Mouse (Mus musculus): ENCODE data around the gene Ccl6.
"Not testable (repeated sequence)": the region's sequence is repeated elsewhere in the genome, so short reads cannot be mapped to it uniquely, and the experiment has no call there.

The Ccl6 gene

DNA sequence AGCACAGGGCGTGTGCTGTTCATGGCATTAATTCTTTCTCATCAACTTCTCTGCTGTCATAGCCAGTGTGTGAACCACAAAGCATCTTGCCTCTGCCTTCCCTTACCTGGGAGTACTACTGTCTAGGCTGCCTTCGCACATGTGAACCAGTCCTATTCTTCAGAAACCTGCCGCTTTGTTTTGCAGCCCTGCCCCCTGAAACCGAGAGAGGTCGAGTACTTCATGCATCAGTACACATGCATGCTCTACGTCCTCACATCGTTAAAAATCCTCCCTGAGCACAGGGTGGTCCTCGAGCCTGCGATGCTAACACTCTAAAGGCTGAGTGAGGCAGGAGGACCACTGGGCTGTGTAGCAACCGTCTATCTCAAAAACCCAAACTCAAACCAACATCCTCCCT is 35.8 kb downstream of the Ccl6 start:
- DNase-seq (ENCODE audit: low spot score): no peak

DNA sequence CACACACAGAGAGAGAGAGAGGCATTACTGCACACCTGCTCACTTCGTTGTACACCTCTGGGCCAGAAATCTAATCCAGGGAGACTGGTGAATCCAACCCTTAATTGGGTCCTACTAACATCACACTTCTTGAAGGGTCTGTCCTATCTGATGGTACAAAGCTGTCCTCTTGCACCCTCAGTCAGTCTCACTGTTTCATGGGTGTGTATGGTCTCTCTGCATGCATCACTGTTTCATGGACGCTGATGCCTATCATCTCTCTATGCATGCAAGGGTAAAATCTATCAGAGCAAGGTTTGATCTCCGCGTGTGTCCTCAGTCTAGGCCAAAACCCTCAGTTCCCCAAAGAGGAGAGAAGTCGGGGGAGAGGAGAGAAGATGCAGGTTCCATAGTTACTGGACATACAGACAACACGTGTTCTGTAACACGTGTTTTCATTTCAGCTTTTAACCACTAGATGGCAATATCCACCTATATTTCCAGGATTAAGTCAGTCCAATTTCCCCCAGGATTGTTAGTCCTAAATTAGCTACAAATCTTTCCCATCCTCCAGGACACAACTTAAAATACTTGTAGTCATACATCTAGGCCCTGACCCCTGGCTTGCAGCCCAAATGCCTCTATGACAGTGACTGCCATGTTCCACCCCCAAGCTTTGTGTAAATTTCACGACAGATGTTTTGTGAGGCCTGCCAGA is 36.7 kb downstream of the Ccl6 start:
- DNase-seq (ENCODE audit: low spot score): no peak

DNA sequence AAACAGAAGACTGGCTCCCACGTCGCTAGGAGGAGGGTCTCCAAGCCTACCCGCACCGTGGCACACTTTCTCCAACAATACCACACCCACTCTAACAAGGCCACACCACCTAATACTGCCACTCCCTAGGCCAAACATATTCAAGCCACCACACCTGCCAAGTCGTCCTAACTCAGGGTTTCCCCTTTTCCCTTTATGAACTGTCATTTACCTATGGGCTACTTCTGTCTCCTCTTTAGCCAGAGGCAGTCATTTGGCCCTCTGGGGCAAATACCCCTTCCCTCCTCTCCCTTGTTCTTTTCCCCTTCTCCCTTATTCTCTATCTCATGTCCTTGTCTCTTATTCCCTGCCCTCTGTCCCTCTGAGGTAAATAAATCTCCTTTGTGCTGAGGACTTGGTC is 41.2 kb downstream of the Ccl6 start:
- DNase-seq (ENCODE audit: low spot score): no peak

DNA sequence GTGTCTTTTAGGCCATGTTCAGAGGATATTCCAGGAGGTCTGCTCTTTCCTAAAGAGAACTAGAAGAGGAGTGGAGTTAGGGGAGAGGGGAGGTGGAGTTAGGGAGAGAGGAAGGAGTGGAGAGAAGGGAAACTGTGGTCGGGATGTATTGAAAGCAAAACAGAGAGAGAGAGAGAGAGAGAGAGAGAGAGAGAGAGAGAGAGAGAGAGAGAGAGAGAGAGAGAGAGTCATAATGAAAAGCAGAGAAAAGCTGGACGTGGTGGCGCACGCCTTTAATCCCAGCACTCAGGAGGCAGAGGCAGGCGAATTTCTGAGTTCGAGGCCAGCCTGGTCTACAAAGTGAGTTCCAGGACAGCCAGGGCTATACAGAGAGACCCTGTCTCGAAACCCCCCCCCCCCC is 41.9 kb downstream of the Ccl6 start:
- DNase-seq (ENCODE audit: low spot score): not testable (repeated sequence)

DNA sequence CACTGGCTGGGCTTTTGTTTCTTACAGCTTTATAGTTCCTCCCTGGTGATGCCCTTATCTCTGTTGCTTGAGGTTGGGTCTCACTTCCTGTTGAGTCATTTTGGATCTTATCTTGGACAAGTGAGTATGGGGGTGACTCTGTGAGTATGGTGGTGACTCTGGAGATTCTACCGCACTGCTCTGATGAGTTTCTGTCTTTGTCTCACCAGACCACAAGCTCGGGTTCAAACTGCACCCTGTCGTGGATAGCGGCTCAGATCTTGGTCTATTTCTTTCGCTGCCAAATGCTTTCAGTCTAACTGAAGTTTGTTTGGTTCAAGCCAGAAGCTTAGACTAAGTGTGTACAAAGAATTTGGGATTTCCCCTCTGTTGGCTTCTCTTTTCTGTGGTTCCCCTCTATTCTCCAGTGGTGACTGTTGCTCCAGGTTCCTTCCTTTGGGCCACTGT is 42.7 kb downstream of the Ccl6 start:
- no peak for DNase-seq (ENCODE audit: low spot score)

DNA sequence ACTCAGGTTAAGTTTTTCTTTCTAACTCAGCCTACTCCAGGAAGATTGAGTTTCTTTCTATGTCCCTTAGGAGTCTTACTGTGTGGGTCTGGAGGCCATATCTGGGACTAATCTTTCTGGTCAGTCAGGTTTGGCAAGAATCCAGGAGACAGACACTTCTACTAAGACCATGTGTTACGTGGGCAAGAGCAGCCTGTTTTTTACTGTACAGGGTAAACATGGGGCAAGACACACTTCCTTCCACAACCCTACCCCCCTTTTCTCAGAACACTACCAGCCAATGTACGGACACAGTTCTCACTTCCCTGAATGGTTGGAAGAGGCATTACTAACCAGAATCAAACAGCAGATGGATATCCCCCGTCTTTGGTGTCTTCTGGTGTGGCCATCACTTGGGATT is 48.7 kb downstream of the Ccl6 start:
- no peak for DNase-seq (ENCODE audit: low spot score)

DNA sequence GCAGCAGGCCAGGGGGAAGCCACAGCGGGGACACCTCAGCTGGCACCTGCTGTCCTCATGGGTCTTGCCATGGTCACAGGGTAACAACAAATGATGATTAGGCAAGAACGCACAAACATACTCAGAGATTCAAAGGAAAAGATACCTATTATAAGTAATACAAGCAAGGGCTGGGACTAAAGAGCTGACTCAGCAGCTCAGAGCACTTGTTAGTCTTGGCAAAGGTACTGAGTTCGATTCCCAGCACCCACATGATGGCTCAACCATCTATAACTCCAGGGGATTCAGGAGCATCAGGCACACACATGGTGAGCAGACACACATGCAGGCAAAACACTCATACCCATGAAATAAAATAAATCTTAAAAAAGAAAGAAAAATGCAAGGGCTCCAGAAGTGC is 51.5 kb downstream of the Ccl6 start:
- DNase-seq (ENCODE audit: low spot score): no peak

DNA sequence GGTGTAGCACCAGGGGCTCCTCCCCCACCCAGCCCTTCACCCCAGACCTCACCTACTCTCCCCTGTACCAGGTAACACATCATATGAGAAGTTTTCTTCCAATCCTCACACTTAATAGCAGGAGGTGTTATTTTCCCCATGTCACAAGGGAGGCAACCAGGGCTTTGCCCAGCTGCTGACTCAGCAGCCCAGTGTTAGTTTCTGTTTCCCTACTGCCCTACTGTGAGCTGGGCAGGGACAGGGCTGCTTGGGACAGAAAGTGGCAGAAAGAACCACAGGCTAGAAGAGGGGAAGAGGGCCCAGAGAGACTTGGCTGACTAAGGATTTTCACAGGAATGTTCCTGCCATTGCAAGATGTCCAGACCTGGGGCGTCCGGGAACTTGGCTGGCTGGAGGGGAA is 52.0 kb downstream of the Ccl6 start:
- DNase-seq (ENCODE audit: low spot score): no peak

DNA sequence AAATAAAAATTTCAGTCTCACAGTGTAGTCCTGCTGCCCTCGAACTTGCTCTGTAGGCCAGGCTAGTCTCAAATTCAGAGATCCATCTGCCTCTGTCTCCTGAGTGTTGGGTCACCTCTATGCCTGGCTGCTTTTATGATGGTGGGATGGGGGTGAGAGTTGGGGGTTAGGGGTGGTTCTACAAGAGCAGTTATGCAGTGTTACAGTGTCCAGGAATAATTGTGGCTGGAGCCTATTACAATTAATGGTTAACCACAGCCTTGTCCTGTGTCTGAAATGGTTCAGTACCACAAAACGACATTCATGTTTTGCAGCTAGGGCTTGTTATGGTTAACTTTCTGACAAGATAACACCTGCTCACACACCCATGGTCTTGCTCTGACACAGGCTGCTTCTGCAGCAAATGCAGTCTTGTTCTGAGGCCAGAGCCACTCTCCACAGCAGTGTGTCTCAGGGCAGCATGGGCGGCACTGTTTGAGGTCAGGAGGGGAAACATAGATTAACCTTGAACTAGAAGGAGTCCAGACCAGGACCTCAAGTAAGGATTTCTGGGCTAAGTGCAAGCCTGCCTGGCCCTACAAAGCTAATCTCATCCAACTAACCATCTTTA is 54.1 kb downstream of the Ccl6 start:
- DNase-seq (ENCODE audit: low spot score): no peak

Data from urinary bladder, postnatal 25 days (tissue).